Mouse (Mus musculus): Measurements from ENCODE around the gene Daxx.

Daxx gene

GRCm38 (mm10) chr17:33921361-33921760 is 12.1 kb downstream of the Daxx start:
- no peak for DNase-seq

GRCm38 (mm10) chr17:33924577-33925283 is 15.5 kb downstream of the Daxx start:
- DNase-seq: peak; percentile 35 to 75

GRCm38 (mm10) chr17:33925406-33926116 is 16.3 kb downstream of the Daxx start:
- DNase-seq: no peak

- peak; percentile 29 to 73 for DNase-seq
Observed at GRCm38 (mm10) chr17:33926207-33926932, 17.2 kb downstream of the Daxx start.

GRCm38 (mm10) chr17:33928251-33928947 is 19.2 kb downstream of the Daxx start:
- no peak for DNase-seq

GRCm38 (mm10) chr17:33929371-33930279 is 20.4 kb downstream of the Daxx start, which contains the start of gene Rgl2:
TSS of gene Rgl2 (plus strand) at chr17:33929543.
- peak; percentile 88 to 95 for DNase-seq

GRCm38 (mm10) chr17:33930280-33931158 is 21.3 kb downstream of the Daxx start:
- peak; percentile 81 to 84 for DNase-seq

- no peak for DNase-seq
Observed at GRCm38 (mm10) chr17:33931159-33931866, 22.1 kb downstream of the Daxx start.

GRCm38 (mm10) chr17:33931947-33932346 is 22.7 kb downstream of the Daxx start:
- no peak for DNase-seq

- DNase-seq: no peak
Observed at GRCm38 (mm10) chr17:33932448-33932847, 23.2 kb downstream of the Daxx start.

GRCm38 (mm10) chr17:33932970-33933369 is 23.8 kb downstream of the Daxx start:
- DNase-seq: no peak

- DNase-seq: no peak
Observed at GRCm38 (mm10) chr17:33935422-33936055, 26.3 kb downstream of the Daxx start.

GRCm38 (mm10) chr17:33936993-33937392 is 27.8 kb downstream of the Daxx start:
- no peak for DNase-seq

- no peak for DNase-seq
Observed at GRCm38 (mm10) chr17:33938783-33939182, 29.6 kb downstream of the Daxx start.

GRCm38 (mm10) chr17:33940206-33940805 is 31.1 kb downstream of the Daxx start, which contains the start of the genes Pfdn6 and Wdr46:
TSS of gene Pfdn6 (minus strand) at chr17:33940343.
TSS of gene Wdr46 (plus strand) at chr17:33940660.
- DNase-seq: peak; percentile 93 to 95

- peak in 1 of 2 experiments; percentile 64 for DNase-seq
Observed at GRCm38 (mm10) chr17:33940981-33941380, 31.8 kb downstream of the Daxx start.

- no peak for DNase-seq
Observed at GRCm38 (mm10) chr17:33941381-33941780, 32.2 kb downstream of the Daxx start.

GRCm38 (mm10) chr17:33943454-33943853 is 34.2 kb downstream of the Daxx start:
- DNase-seq: no peak
